Mouse (Mus musculus) central nervous system, embryonic 11.5 days (tissue): ENCODE data around the gene Ren1. TPM values are rescaled to one million over a fixed set of nuclear protein-coding genes. Genes with fewer than 3 reads are reported as not detected.

ENCODE experiments used
- polyA plus RNA-seq: library from polyadenylated mRNA; depleted of rRNA; stranded (reverse); fragments of >200 nt; gene quantifications from 2 replicates; pipeline ENCODE4 v1.2.3, GENCODE M21; 2012; rRNA removed

Gene Ren1
- polyA plus RNA-seq = 0.05 and 0.09 TPM in 2 replicates

GRCm38 (mm10) chr1:133350210-133350609 is at the start of gene Ren1:
Gene Ren1, plus strand, starts transcription at chr1:133350510.

DNA sequence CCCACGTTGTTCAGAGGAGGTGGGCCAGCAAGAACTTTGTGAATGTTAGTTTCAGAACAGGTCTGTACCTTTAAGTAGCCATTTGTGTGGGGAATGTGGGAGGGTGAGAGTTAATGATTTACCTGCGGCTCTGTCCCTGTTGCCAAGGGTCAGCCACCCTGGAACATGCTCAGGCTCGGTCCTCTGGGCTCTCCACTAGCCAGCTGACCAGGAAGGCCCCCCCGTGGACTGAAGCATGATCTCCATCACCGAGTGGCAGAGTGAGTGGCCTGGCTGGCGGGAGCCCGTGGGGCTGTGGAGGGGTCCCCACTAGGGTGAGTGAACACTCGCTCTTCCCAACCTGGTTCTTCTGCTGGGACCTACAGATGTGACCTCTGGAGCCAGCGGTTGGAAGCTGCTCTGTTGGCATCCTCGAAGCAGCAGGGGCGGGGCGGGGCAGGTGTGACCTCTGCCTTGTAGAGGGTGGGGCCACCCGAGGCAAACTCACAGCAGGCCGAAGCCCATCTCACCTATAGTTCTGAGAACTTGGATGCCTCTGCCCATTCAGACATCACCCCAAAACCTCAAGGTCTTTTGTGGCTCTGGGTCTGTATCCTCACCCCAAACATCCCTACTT is 40.5 kb upstream of the Ren1 start, which contains the start of gene Golt1a:
TSS of gene Golt1a (plus strand) at position 149 of the 616 bp plus-strand sequence.

GRCm38 (mm10) chr1:133321267-133321925 is 28.9 kb upstream of the Ren1 start, which contains the start of gene Kiss1:
Gene Kiss1, plus strand, starts transcription at chr1:133321875.

DNA sequence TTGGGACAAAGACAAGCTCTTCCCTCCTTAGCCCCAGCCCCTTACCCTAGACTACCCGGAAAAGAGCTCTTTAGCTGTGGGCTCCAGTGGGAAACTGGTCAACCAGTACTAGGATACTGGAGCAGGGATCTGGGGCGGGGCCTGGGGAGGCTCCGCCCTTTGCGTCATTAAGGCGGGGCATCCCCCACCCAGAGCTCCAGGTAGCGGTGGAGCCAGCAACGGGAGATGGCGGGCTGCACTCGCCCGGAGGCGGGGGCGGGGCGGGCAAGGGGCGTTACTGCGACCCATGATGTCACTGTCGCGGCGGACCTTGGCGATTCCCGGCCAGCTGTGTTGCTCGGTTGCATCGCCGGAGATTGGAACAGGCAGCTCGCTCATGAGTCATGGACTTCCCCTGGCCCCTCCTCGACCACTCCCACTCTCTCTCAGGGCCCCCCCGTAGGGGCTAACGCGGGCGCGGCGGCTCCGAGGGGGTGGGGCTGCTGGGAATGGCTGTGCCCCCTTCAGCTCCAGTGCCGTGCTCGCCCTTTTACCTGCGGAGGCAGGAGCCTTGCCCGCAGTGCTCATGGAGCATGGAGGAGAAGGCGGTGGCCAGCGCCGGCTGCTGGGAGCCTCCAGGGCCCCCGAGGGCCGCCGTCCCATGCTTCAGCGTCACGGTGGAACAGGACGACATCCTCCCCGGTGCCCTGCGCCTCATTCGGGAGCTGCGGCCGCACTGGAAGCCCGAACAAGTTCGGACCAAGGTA is 13.1 kb downstream of the Ren1 start, which contains the start of gene Etnk2:
TSS of gene Etnk2 (plus strand) at position 297 of the 746 bp plus-strand sequence.

Other genes with a start within 250 kb of the Ren1 start
- 36.6 and 37.6 TPM in 2 replicates for gene Ppp1r15b, start 219.4 kb upstream of the Ren1 start, polyA plus RNA-seq
- 34.2 and 52.2 TPM in 2 replicates for gene Plekha6, start 186.3 kb upstream of the Ren1 start, polyA plus RNA-seq
- gene Golt1a, start 40.7 kb upstream of the Ren1 start, polyA plus RNA-seq = 0.10 and 0.14 TPM in 2 replicates
- not detected in 2 replicates for gene Kiss1, start 28.6 kb upstream of the Ren1 start, polyA plus RNA-seq
- gene Etnk2, start 13.1 kb downstream of the Ren1 start, polyA plus RNA-seq = 1.7 and 2.5 TPM in 2 replicates
- 54.2 and 104 TPM in 2 replicates for gene Sox13, start 73.9 kb downstream of the Ren1 start, polyA plus RNA-seq